Mouse (Mus musculus): ENCODE data around the gene Pam16.
A peak's percentile ranks its signal among the peaks of the same experiment; 100 is the strongest.

Gene Pam16

GRCm38 (mm10) chr16:4611193-4611592 lies 13.6 kb downstream of the Pam16 start:
- no peak for DNase-seq (ENCODE audit: low spot score in 2 of 2)

GRCm38 (mm10) chr16:4608532-4609059 lies 16.2 kb downstream of the Pam16 start:
- no peak for DNase-seq (ENCODE audit: low spot score in 2 of 2)

- peak; percentile 71 to 88 for DNase-seq (ENCODE audit: low spot score in 2 of 2)
These were observed 16.8 kb downstream of the Pam16 start for GRCm38 (mm10) chr16:4607818-4608531.

GRCm38 (mm10) chr16:4606431-4607084 lies 18.2 kb downstream of the Pam16 start:
- no peak for DNase-seq (ENCODE audit: low spot score in 2 of 2)

GRCm38 (mm10) chr16:4605514-4606131 lies 19.2 kb downstream of the Pam16 start:
- no peak for DNase-seq (ENCODE audit: low spot score in 2 of 2)

- no peak for DNase-seq (ENCODE audit: low spot score in 2 of 2)
These were observed 20.4 kb downstream of the Pam16 start for GRCm38 (mm10) chr16:4604293-4604837.

GRCm38 (mm10) chr16:4603453-4603837 lies 21.3 kb downstream of the Pam16 start:
- no peak for DNase-seq (ENCODE audit: low spot score in 2 of 2)

- no peak for DNase-seq (ENCODE audit: low spot score in 2 of 2)
These were observed 21.9 kb downstream of the Pam16 start for GRCm38 (mm10) chr16:4602766-4603452.

- no peak for DNase-seq (ENCODE audit: low spot score in 2 of 2)
These were observed 22.6 kb downstream of the Pam16 start for GRCm38 (mm10) chr16:4602189-4602588.

GRCm38 (mm10) chr16:4600701-4601310 lies 24.0 kb downstream of the Pam16 start:
- no peak for DNase-seq (ENCODE audit: low spot score in 2 of 2)

- DNase-seq (ENCODE audit: low spot score in 2 of 2): no peak
These were observed 25.2 kb downstream of the Pam16 start for GRCm38 (mm10) chr16:4599616-4600015.

- DNase-seq (ENCODE audit: low spot score in 2 of 2): no peak
These were observed 25.8 kb downstream of the Pam16 start for GRCm38 (mm10) chr16:4598891-4599543.

GRCm38 (mm10) chr16:4598041-4598440 lies 26.7 kb downstream of the Pam16 start:
- DNase-seq (ENCODE audit: low spot score in 2 of 2): no peak

- DNase-seq (ENCODE audit: low spot score in 2 of 2): no peak
These were observed 27.5 kb downstream of the Pam16 start for GRCm38 (mm10) chr16:4597296-4597695.

- no peak for DNase-seq (ENCODE audit: low spot score in 2 of 2)
These were observed 28.0 kb downstream of the Pam16 start for GRCm38 (mm10) chr16:4596836-4597235.

- DNase-seq (ENCODE audit: low spot score in 2 of 2): no peak
These were observed 28.6 kb downstream of the Pam16 start for GRCm38 (mm10) chr16:4596141-4596728.

- DNase-seq (ENCODE audit: low spot score in 2 of 2): no peak
These were observed 29.2 kb downstream of the Pam16 start for GRCm38 (mm10) chr16:4595527-4595963.

- peak; percentile 22 to 29 for DNase-seq (ENCODE audit: low spot score in 2 of 2)
These were observed 29.8 kb downstream of the Pam16 start for GRCm38 (mm10) chr16:4594814-4595526.

GRCm38 (mm10) chr16:4593971-4594813 lies 30.6 kb downstream of the Pam16 start, which contains the start of gene Glis2:
Glis2 (plus strand) TSS chr16:4594713.
- DNase-seq (ENCODE audit: low spot score in 2 of 2): peak in 1 of 2 experiments; percentile 28
